Mouse (Mus musculus) Patski (cell line): Measurements from ENCODE around the gene Odf3l1. TPM values are rescaled to one million over a fixed set of nuclear protein-coding genes. Genes with fewer than 3 reads are reported as not detected.

Experiments
- ATAC-seq: fragments of 100-300 bp; one replicate; pipeline ENCODE4 v1.8.0; 2021
- CTCF ChIA-PET: fragments of 350-600 bp; sonication (Branson Sonifier 250); formaldehyde crosslinking; loops from one replicate; lab custom pipeline; 2022; ENCODE audit warnings: inconsistent platforms; lab: Charles Lee
- POLR2A ChIA-PET: fragments of 350-600 bp; sonication (Branson Sonifier 250); formaldehyde crosslinking; loops from one replicate; lab custom pipeline; 2022; ENCODE audit warnings: antibody characterized with exemption, inconsistent platforms; lab: Charles Lee
- DNase-seq: peaks from one replicate; pipeline ENCODE4 v3.0.0-alpha.2; 2011; ENCODE audit warnings: low read depth, low spot score
- H3K27me3 ChIP-seq: fragments of 371-371 bp; one replicate; pipeline ENCODE4 v1.5.1; 2021
- CTCF ChIP-seq: fragments of 100-300 bp; IDR thresholded peaks from one replicate; pipeline ENCODE4 v1.5.1; 2021
- in situ Hi-C: fragments of 300-500 bp; cut with MboI; formaldehyde crosslinking; loops from 3 replicates; pipeline ENCODE4 v1.11.1; 2018; ENCODE audit warnings: low pct_unique_long_range_greater_than_20kb, mixed read lengths
- polyA plus RNA-seq: library from polyadenylated mRNA; unstranded; gene quantifications from one replicate; pipeline ENCODE4 v1.2.3, GENCODE M21; 2021

The Odf3l1 gene
- polyA plus RNA-seq, 1 experiment from 2014 or later, result not detected

DNA sequence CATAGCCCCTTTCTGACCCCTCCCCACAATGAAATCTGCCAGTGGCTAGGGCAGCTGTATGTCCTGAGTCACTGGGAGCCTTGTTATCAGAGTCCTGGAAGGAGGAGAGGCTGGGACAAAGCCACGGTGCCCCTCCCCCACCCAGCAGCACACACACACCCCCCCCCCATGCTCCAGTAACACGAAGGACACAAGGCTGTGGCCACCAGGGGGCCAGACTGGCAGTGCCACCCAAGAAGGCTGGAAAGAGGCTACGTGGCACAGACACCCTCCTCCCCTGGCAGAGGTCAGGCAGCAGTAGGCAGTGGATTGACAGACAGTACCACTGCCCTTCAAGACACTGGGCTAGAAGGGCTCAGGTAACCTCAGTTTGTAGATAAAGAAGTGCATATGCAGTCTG lies 29.5 kb upstream of the Odf3l1 start:
- CTCF ChIA-PET, result interaction anchor here (0.9 to 2.9 kb wide), 5 partner anchors 29 to 57 kb away, joined by 3 to 10 read pairs (median 5); partner anchors contain the start of genes Snupn and Snx33
- in situ Hi-C loops, result loop anchor here (5.0 to 10.0 kb wide), 4 partner anchors 51 to 321 kb away; partner anchors contain the start of gene Man2c1
- POLR2A ChIA-PET, result interaction anchor here (1.3 to 1.9 kb wide), 2 partner anchors 31 to 34 kb away, joined by 3 to 6 read pairs; partner anchors contain the start of gene Snx33
- ATAC-seq, result no peak
- no peak for TF ChIP-seq CTCF
- DNase-seq, result no peak
- H3K27me3 ChIP-seq, result no peaks in the 10 kb centered on the region

DNA sequence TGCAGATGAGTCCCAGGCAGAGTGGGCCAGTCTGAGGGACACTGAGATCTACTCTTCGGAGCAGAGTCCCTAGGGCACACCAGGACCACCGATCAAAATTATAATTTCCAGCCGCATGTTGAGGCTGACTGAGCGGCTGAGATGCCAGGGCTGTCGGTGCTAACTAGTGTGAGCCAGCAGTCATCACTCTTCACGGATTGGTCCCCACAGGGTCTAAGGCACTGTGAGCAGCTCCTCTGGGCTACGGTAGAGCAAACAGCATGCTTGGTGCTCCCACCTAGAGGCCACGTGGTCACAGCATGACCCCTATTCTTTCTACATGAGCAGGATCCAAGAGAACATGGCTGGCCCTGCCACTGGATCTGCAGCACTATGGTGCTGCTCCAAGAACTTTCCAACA lies 28.8 kb upstream of the Odf3l1 start:
- no peak for DNase-seq
- no peak for ATAC-seq
- POLR2A ChIA-PET, result interaction anchor here (1.3 to 1.9 kb wide), 2 partner anchors 31 to 35 kb away, joined by 3 to 6 read pairs; partner anchors contain the start of gene Snx33

GRCm38 (mm10) chr9:56892111-56892510 lies 27.6 kb upstream of the Odf3l1 start:
- CTCF ChIA-PET, result interaction anchor here (0.7 to 4.4 kb wide), 13 partner anchors 33 to 329 kb away, joined by 3 to 32 read pairs (median 4); partner anchors contain the start of genes Imp3, Man2c1, Snupn and Snx33
- no peak for TF ChIP-seq CTCF
- in situ Hi-C loops, result loop anchor here (5.0 to 10.0 kb wide), 4 partner anchors 53 to 323 kb away; partner anchors contain the start of gene Man2c1
- ATAC-seq (no peak), DNase-seq (no peak)
- H3K27me3 ChIP-seq, result no peaks in the 10 kb centered on the region
- POLR2A ChIA-PET, result interaction anchor here (1.2 to 1.9 kb wide), 3 partner anchors 33 to 59 kb away, joined by 4 to 6 read pairs (median 6); partner anchors contain the start of genes Snupn and Snx33

More for the DNA sequence above, 28.8 kb upstream of the Odf3l1 start:
- in situ Hi-C loops, result loop anchor here (5.0 to 10.0 kb wide), 4 partner anchors 51 to 321 kb away; partner anchors contain the start of gene Man2c1
- CTCF ChIA-PET, result interaction anchor here (0.9 to 3.0 kb wide), 7 partner anchors 30 to 326 kb away, joined by 3 to 16 read pairs (median 5); partner anchors contain the start of genes Man2c1, Snupn and Snx33
- TF ChIP-seq CTCF, result no peak
- no peaks in the 10 kb centered on the region for H3K27me3 ChIP-seq

GRCm38 (mm10) chr9:56891517-56892011 lies 27.1 kb upstream of the Odf3l1 start:
- POLR2A ChIA-PET, result interaction anchor here (1.2 to 1.5 kb wide), 2 partner anchors 36 to 59 kb away, joined by 4 to 6 read pairs; partner anchors contain the start of genes Snupn and Snx33
- CTCF ChIA-PET, result interaction anchor here (0.7 to 4.4 kb wide), 15 partner anchors 34 to 329 kb away, joined by 3 to 32 read pairs (median 3); partner anchors contain the start of genes Imp3, Man2c1, Snupn and Snx33
- DNase-seq, result no peak
- no peaks in the 10 kb centered on the region for H3K27me3 ChIP-seq
- in situ Hi-C loops, result loop anchor here (5.0 to 10.0 kb wide), 4 partner anchors 53 to 323 kb away; partner anchors contain the start of gene Man2c1
- ATAC-seq, result peak; percentile 18
- no peak for TF ChIP-seq CTCF

GRCm38 (mm10) chr9:56890522-56891250 lies 26.2 kb upstream of the Odf3l1 start:
- TF ChIP-seq CTCF, result no peak
- ChIA-PET CTCF (interaction anchor here (0.7 to 5.0 kb wide), 15 partner anchors 32 to 240 kb away, joined by 3 to 32 read pairs (median 5); partner anchors contain the start of genes Imp3, Man2c1, Snupn and Snx33), POLR2A (interaction anchor here (1.2 to 1.5 kb wide), 2 partner anchors 37 to 60 kb away, joined by 4 to 6 read pairs; partner anchors contain the start of genes Snupn and Snx33)
- no peak for ATAC-seq
- no peak for DNase-seq
- in situ Hi-C loops, result loop anchor here (5.0 to 10.0 kb wide), 4 partner anchors 54 to 324 kb away; partner anchors contain the start of gene Man2c1
- no peaks in the 10 kb centered on the region for H3K27me3 ChIP-seq

DNA sequence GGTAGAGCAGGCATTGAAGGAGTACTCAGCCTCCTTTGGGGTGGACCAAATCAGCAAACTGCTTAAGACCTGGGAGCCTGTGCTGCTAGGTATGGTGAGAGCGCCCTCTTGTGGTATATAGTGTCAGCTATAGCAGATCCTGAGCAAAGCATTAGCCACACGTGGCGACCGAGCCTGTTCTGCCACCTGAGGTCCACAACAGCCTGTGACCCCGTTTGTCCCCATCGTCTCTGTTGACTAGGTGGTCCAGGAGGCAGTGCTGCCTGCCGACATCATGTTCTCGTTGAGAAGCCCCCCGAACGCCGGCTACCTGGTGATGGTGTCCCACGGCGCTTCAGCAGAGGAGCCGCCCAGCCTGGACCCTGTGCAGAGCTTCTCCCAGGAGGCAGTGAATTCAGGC lies 25.3 kb upstream of the Odf3l1 start:
- CTCF ChIA-PET, result interaction anchor here (1.0 to 5.0 kb wide), 7 partner anchors 14 to 58 kb away, joined by 3 to 32 read pairs (median 6); partner anchors contain the start of gene Snx33
- POLR2A ChIA-PET, result interaction anchor here (0.6 to 0.9 kb wide), 3 partner anchors 28 to 45 kb away, joined by 3 to 5 read pairs (median 4); no protein-coding TSS in a partner anchor
- peak; percentile 38 for ATAC-seq
- no peak for DNase-seq
- in situ Hi-C loops, result loop anchor here (5.0 to 10.0 kb wide), 6 partner anchors 43 to 325 kb away; partner anchors contain the start of gene Man2c1
- no peaks in the 10 kb centered on the region for H3K27me3 ChIP-seq
- no peak for TF ChIP-seq CTCF

- CTCF ChIA-PET, result interaction anchor here (4.4 to 5.0 kb wide), 2 partner anchors 39 to 44 kb away, joined by 31 to 32 read pairs; no protein-coding TSS in a partner anchor
- DNase-seq (no peak), ATAC-seq (no peak)
- no peaks in the 10 kb centered on the region for H3K27me3 ChIP-seq
- in situ Hi-C loops, result loop anchor here (5.0 kb wide), 2 partner anchors 40 to 250 kb away; no protein-coding TSS in a partner anchor
- POLR2A ChIA-PET, result no interaction called here
- no peak for TF ChIP-seq CTCF
These were observed 23.1 kb upstream of the Odf3l1 start for GRCm38 (mm10) chr9:56887581-56887980.

DNA sequence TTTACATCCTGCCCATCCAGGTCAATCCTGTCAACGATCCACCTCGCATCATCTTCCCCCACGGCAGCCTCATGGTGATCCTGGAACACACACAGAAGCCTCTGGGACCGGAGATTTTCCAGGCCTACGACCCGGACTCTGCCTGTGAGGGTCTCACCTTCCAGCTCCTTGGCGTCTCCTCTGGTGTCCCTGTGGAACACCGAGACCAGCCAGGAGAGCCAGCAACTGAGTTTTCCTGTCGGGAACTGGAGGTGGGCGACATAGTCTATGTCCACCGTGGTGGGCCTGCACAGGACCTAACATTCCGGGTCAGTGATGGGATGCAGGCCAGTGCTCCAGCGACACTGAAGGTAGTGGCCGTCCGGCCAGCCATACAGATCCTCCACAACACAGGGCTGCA lies 22.1 kb upstream of the Odf3l1 start:
- no peak for ATAC-seq
- no peak for DNase-seq
- no peak for TF ChIP-seq CTCF
- ChIA-PET CTCF (interaction anchor here (5.0 kb wide), 1 partner anchor 43 kb away, joined by 31 read pairs; no protein-coding TSS in a partner anchor), POLR2A (no interaction called here)
- in situ Hi-C loops, result loop anchor here (5.0 kb wide), 2 partner anchors 39 to 249 kb away; no protein-coding TSS in a partner anchor
- no peaks in the 10 kb centered on the region for H3K27me3 ChIP-seq

- ChIA-PET POLR2A (no interaction called here), CTCF (interaction anchor here (5.0 kb wide), 1 partner anchor 43 kb away, joined by 31 read pairs; no protein-coding TSS in a partner anchor)
- no peak for DNase-seq
- H3K27me3 ChIP-seq, result no peaks in the 10 kb centered on the region
- ATAC-seq, result no peak
- in situ Hi-C loops, result loop anchor here (5.0 kb wide), 2 partner anchors 39 to 249 kb away; no protein-coding TSS in a partner anchor
- TF ChIP-seq CTCF, result no peak
These were observed 21.6 kb upstream of the Odf3l1 start for GRCm38 (mm10) chr9:56886113-56886512.
